Mouse (Mus musculus) limb, embryonic 15.5 days (tissue): ENCODE data around the gene Limk2. TPM values are rescaled to one million over a fixed set of nuclear protein-coding genes. Genes with fewer than 3 reads are reported as not detected.

ENCODE experiments used
- ATAC-seq: fragments of 200-750 bp; cut with Nextera tagmentation; 2 replicates; pipeline ENCODE4 v1.8.0; 2017; ENCODE audit warnings: low read depth, moderate TSS enrichment; ENCODE audit not compliant: insufficient number of reproducible peaks, low FRiP score, low TSS enrichment
- H3K27ac ChIP-seq: fragments of 300-500 bp; sonication (generic); 2 replicates; pipeline ENCODE4 v1.5.1; 2015; ENCODE audit warnings: moderate library complexity, mild to moderate bottlenecking, inconsistent platforms
- H3K27me3 ChIP-seq: fragments of 300-500 bp; sonication (generic); 2 replicates; pipeline ENCODE4 v1.6.1; 2015; ENCODE audit warnings: inconsistent platforms
- H3K36me3 ChIP-seq: fragments of 300-500 bp; sonication (generic); 2 replicates; pipeline ENCODE4 v1.6.1; 2015; ENCODE audit warnings: inconsistent platforms
- H3K4me1 ChIP-seq: fragments of 300-500 bp; sonication (generic); 2 replicates; pipeline ENCODE4 v1.6.1; 2015; ENCODE audit warnings: inconsistent platforms
- H3K4me2 ChIP-seq: fragments of 300-500 bp; sonication (generic); 2 replicates; pipeline ENCODE4 v1.6.1; 2015; ENCODE audit warnings: mild to moderate bottlenecking, inconsistent platforms
- H3K4me3 ChIP-seq: fragments of 300-500 bp; sonication (generic); 2 replicates; pipeline ENCODE4 v1.5.1; 2015; ENCODE audit warnings: mild to moderate bottlenecking, inconsistent platforms
- H3K9ac ChIP-seq: fragments of 300-500 bp; sonication (generic); 2 replicates; pipeline ENCODE4 v1.6.1; 2015; ENCODE audit warnings: inconsistent platforms
- H3K9me3 ChIP-seq: fragments of 300-500 bp; sonication (generic); 2 replicates; pipeline ENCODE4 v1.6.1; 2016; ENCODE audit warnings: inconsistent platforms
- WGBS: fragments of 180-500 bp; shearing (Covaris S2); methylation state at CpG from one replicate; pipeline ENCODE4 v1.1.7; 2015; 5-methylcytosine and 5-hydroxymethylcytosine counted together
- polyA plus RNA-seq: library from polyadenylated mRNA; unstranded; fragments of >200 nt; fragmentation: Nextera tagmentation; extraction: Ambion mirVana; gene quantifications from 2 replicates; pipeline ENCODE4 v1.2.1, GENCODE M21; 2015

The Limk2 gene
- polyA plus RNA-seq, 1 experiment from 2014 or later = 108 TPM

DNA sequence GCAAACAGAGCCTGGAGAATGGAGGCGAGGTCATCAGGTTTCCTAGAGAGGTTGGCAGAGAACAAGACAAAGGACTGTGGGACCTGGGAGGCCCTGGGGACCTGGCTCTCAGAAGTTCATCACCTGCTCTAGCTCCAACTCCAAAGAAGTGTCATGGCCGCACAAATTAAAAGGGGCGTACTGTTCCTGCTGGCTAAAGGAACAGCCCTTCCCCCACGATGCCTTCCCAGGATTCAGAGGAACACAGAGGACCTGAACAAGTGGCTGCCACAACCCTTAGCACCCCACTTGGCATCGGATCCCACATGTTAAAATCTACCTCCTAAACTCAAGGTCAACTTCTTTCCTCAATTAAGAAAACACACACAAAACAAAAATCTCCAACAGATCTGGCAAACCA lies 39.5 kb downstream of the Limk2 start:
- WGBS = 73% methylated on average over 5 of the region's 5 CpGs
- Histone ChIP-seq H3K4me3 (no peak overlapping the region; the same call in 1 of the 2 replicates), H3K9me3 (no peaks in the 10 kb centered on the region), H3K9ac (no peak overlapping the region), H3K4me1 (peaks cover 36% of the 10 kb centered on the region), H3K36me3 (no peaks in the 10 kb centered on the region), H3K4me2 (peak overlapping the region; percentile 78; the same call in 1 of the 2 replicates), H3K27ac (peak overlapping the region; percentile 76), H3K27me3 (no peaks in the 10 kb centered on the region)
- ATAC-seq = no peak

DNA sequence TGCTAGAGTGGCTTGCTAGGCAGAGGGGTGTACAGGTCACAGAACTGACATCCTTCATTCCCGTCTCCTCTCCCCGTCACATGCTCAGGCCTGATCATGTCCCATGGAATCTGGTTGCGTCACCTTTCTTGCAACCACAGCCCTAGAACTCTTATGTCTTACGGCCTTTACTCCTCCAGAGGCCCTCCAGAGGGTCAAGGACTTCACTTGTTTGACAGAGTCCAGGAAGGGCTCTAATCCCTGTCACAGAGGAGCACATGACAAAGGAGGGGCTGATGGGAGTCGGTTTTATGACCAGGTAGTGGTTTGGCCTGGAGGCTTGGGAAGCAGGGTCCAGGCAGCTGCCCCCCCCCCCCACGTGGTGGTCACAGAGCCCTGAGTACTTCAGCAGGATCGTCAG lies 40.0 kb downstream of the Limk2 start:
- Histone ChIP-seq H3K9ac (no peak overlapping the region), H3K9me3 (no peaks in the 10 kb centered on the region), H3K27ac (0 out of 2 replicates have a peak overlapping the region, but pooled peaks have one; percentile 76), H3K4me3 (no peak overlapping the region), H3K27me3 (no peaks in the 10 kb centered on the region), H3K4me2 (peak overlapping the region; percentile 78; the same call in 1 of the 2 replicates), H3K4me1 (peaks cover 32% of the 10 kb centered on the region), H3K36me3 (no peaks in the 10 kb centered on the region)
- ATAC-seq = no peak
- 44% methylated on average over 7 of the region's 7 CpGs for WGBS

DNA sequence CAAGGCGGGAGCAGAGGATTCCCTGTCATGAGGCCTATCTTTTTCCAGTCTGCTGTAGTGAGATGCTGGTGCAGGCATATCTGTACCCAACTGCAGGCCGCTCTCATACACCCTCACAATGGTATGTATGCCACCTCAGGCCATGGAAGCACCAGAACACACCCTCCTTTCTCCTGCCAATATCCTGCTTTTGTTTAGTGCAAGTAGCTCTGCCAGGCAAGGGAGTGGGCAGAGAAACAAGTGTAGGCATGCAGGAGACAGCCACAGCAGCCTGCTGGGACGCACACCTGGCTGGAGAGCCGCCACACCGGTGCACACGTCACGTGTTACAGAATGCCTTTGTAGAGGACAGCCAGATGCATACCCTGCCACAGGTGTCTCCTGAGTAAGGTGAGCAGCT lies 42.6 kb downstream of the Limk2 start:
- Histone ChIP-seq H3K9me3 (no peaks in the 10 kb centered on the region), H3K27ac (peak overlapping the region; percentile 6; the same call in 1 of the 2 replicates), H3K9ac (no peak overlapping the region), H3K4me2 (no peak overlapping the region), H3K27me3 (no peaks in the 10 kb centered on the region), H3K36me3 (peaks cover 4% of the 10 kb centered on the region; the same call in 1 of the 2 replicates), H3K4me1 (peaks cover 17% of the 10 kb centered on the region), H3K4me3 (no peak overlapping the region)
- ATAC-seq = no peak
- 72% methylated on average over 7 of the region's 7 CpGs for WGBS

GRCm38 (mm10) chr11:3362854-3363253 lies 46.1 kb downstream of the Limk2 start:
- WGBS = 52% methylated on average over 3 of the region's 3 CpGs
- H3K36me3 ChIP-seq = peaks cover 31% of the 10 kb centered on the region
- no peaks in the 10 kb centered on the region for H3K9me3 ChIP-seq
- no peak overlapping the region for H3K9ac ChIP-seq
- no peak overlapping the region for H3K27ac ChIP-seq
- no peak overlapping the region for H3K4me2 ChIP-seq
- no peak for ATAC-seq
- no peak overlapping the region for H3K4me3 ChIP-seq
- H3K27me3 ChIP-seq = no peaks in the 10 kb centered on the region
- 0 out of 2 replicates have a peak, but pooled peaks cover 2% of the 10 kb centered on the region for H3K4me1 ChIP-seq

DNA sequence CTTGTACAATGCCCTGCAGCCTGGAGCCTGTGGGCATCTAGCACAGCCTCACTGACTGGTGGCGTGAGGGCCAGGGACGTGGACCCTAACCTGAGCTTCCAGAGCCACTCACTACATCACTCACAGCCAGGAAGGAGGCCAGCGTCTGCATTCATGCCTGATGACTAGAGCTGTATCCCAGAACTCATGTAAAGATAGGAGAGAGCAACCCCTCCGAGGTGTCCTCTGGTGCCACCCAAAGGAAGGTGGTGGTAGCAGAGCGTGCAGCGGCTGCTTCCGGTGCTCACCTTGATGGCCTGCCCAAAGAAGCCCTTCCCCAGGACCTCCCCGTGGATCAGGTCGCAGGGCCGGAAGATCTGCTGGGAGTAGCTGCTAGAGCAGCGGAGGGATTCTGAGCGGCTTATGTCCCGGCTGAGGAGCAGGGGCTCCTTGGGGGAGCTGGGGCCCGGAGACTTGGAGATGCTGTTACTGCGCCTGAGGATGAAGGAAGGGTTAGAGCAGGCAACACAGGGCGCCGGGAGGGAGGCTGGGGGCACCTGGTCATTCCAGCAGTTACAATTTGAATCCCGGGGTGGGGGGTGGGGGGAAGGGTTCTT lies 55.9 kb downstream of the Limk2 start:
- no peak for ATAC-seq

GRCm38 (mm10) chr11:3352131-3352530 lies 56.9 kb downstream of the Limk2 start:
- H3K27ac ChIP-seq = no peak overlapping the region
- no peak overlapping the region for H3K9ac ChIP-seq
- H3K36me3 ChIP-seq = peaks cover 60% of the 10 kb centered on the region
- H3K4me3 ChIP-seq = no peak overlapping the region
- no peaks in the 10 kb centered on the region for H3K27me3 ChIP-seq
- ATAC-seq = no peak
- H3K9me3 ChIP-seq = no peaks in the 10 kb centered on the region
- H3K4me2 ChIP-seq = no peak overlapping the region
- 93% methylated on average over 9 of the region's 9 CpGs for WGBS
- peaks cover 14% of the 10 kb centered on the region for H3K4me1 ChIP-seq

More for the DNA sequence above, 55.9 kb downstream of the Limk2 start:
- Histone ChIP-seq H3K9ac (no peak overlapping the region), H3K4me3 (no peak overlapping the region), H3K27me3 (no peaks in the 10 kb centered on the region), H3K4me1 (peaks cover 13% of the 10 kb centered on the region), H3K4me2 (no peak overlapping the region), H3K36me3 (peaks cover 67% of the 10 kb centered on the region), H3K9me3 (no peaks in the 10 kb centered on the region), H3K27ac (no peak overlapping the region)
- 56% methylated on average over 18 of the region's 18 CpGs for WGBS

DNA sequence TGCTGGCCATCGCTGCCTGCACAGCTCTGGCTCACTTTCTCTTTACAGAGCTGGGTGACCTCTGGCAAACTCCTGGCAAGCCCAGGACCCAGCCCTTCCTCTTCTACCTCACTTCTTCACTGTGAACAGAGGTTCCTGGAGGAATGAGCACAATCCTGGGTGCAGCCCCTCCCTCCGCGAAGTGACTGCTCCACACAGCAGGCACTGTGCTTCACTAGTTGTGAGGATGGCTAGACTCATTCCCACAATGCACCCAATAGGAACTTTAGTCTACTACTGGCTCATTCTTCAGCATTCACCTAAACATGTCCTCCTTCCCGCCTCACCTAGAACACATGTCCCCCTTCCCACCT lies 59.7 kb downstream of the Limk2 start:
- 78% methylated on average over 4 of the region's 4 CpGs for WGBS
- Histone ChIP-seq H3K27me3 (no peaks in the 10 kb centered on the region), H3K4me3 (no peak overlapping the region), H3K4me2 (no peak overlapping the region), H3K4me1 (peaks cover 14% of the 10 kb centered on the region), H3K36me3 (peaks cover 65% of the 10 kb centered on the region), H3K9me3 (no peaks in the 10 kb centered on the region), H3K9ac (no peak overlapping the region), H3K27ac (0 out of 2 replicates have a peak overlapping the region, but pooled peaks have one; percentile 50)
- ATAC-seq = no peak

DNA sequence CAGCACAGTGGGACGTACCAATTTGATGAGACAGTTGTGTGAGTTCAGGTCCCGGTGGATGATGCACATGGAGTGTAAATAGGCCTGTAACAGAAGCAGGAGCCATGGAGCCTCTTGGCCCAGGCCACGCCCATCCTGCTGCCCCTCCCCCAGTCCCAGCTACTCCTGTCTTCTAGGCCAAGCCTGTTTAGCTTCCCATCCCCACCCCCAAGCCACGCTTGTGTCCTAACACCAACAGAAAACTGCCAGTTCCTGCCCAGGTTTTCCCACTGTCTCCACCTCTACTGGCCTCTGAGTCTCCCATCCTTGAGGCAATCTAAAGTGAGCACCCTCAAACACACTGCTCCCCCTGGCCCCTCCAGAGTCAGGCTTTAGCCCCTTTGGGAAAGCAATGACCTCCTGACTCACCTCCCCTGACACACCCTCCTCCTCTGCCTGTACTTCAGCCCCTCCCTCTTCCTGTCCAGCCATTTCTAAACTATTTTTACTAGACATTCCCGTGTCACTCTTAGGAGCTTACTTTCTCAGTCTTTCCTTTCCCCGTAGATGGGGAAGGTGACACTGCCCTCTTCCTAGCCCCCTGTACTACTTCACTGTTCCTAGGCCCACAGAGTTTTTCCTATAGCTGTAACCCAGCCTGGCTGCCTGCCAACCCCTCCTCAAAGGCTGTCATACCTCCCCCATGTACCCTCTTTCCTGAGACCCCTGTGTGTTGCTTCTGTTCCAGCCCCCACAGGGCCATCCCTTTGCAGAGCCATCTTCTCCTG lies 60.2 kb downstream of the Limk2 start:
- Histone ChIP-seq H3K4me1 (peaks cover 14% of the 10 kb centered on the region), H3K4me2 (no peak overlapping the region), H3K9ac (no peak overlapping the region), H3K9me3 (no peaks in the 10 kb centered on the region), H3K27me3 (no peaks in the 10 kb centered on the region), H3K36me3 (peaks cover 62% of the 10 kb centered on the region), H3K4me3 (no peak overlapping the region), H3K27ac (peak overlapping the region; percentile 50; the same call in 1 of the 2 replicates)
- 27% methylated on average over 6 of the region's 6 CpGs for WGBS
- 0 out of 2 replicates have a peak, but pooled peaks have one; percentile 22 for ATAC-seq

DNA sequence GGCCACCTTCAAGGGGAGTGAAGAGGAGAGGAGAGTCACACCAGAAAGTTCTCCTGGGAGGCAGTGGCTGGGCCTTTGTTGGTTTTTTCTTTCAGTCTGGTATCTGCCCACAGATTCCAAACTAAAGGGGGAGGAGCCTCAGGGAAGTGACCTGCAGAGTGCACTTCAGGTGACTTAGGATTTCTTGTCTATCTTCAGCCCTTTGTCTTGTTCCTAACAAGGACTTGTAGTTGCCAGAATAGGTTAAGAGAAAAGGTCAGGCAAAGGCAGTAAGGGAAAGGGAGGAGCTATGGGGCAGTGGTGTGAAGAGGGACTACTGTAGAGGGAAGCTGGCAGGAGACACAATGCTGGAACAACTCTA lies 61.2 kb downstream of the Limk2 start:
- H3K4me2 ChIP-seq = no peak overlapping the region
- no peak overlapping the region for H3K9ac ChIP-seq
- peaks cover 14% of the 10 kb centered on the region for H3K4me1 ChIP-seq
- no peak for ATAC-seq
- H3K36me3 ChIP-seq = peaks cover 62% of the 10 kb centered on the region
- no peaks in the 10 kb centered on the region for H3K9me3 ChIP-seq
- no peaks in the 10 kb centered on the region for H3K27me3 ChIP-seq
- no peak overlapping the region for H3K4me3 ChIP-seq
- H3K27ac ChIP-seq = no peak overlapping the region

DNA sequence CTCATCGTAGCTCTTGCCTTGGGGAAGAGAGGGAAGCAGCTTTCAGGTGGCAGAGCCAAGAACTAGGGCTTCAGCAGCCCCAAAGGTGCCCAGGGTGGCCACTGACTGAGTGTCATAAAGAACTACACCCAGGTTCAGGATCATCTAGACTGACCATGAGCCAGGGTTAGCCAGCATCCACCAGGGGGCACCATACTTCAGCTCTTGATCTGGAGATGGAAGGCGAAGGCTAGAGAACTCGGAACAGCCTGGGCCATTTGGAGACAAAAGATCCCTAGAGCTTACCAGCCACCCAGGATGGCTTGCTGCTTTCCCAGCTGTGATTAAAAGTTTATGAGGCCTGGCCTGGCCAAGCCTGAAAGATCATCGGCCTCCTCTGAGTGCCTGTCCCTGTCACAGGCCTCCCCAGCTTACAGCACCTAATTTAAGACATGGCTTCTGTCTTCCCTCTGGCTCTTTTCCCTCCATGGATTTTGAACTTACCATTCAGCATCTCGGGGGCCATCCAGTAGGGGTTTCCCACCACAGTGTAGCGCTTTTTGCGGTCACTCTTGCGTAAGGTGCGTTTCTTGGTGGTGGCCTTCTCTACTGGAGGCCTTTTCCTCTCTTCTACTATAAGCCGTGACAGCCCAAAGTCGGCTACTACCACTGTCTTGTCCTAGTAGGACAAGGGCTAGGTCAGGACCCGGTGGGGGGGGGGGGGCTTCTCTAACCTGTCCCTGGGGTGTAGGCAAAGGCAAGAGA lies 61.7 kb downstream of the Limk2 start:
- ATAC-seq = no peak
- Histone ChIP-seq H3K4me1 (peaks cover 14% of the 10 kb centered on the region), H3K36me3 (peaks cover 62% of the 10 kb centered on the region), H3K4me3 (no peak overlapping the region), H3K27me3 (no peaks in the 10 kb centered on the region), H3K9ac (no peak overlapping the region), H3K4me2 (no peak overlapping the region), H3K27ac (no peak overlapping the region), H3K9me3 (no peaks in the 10 kb centered on the region)
- 63% methylated on average over 12 of the region's 12 CpGs for WGBS

DNA sequence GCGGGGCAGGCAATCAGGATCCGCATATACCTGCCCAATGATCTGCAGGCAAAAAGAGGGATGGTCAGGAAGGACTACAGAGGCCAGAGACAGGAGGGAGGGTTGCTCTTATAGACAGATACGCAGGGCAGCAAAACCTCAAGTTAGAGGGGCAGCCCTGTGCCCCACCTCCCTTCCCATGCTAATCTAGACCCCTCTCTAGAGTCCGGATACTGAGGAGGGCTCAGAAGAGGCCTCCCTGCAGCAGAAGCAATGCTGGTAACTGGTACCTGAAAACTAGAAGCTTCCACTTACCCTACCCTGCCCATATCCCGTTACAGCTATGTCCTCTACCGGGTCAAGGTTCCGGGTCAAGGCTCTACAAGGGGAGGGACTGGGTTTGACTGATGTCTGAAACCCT lies 62.6 kb downstream of the Limk2 start:
- WGBS = 91% methylated on average over 7 of the region's 7 CpGs
- ATAC-seq = no peak
- H3K4me2 ChIP-seq = no peak overlapping the region

GRCm38 (mm10) chr11:3344916-3345315 lies 64.1 kb downstream of the Limk2 start:
- H3K9ac ChIP-seq = no peak overlapping the region
- H3K4me3 ChIP-seq = no peak overlapping the region
- H3K4me1 ChIP-seq = peaks cover 14% of the 10 kb centered on the region
- no peaks in the 10 kb centered on the region for H3K27me3 ChIP-seq
- H3K36me3 ChIP-seq = peaks cover 49% of the 10 kb centered on the region
- no peak overlapping the region for H3K4me2 ChIP-seq
- H3K27ac ChIP-seq = no peak overlapping the region
- H3K9me3 ChIP-seq = no peaks in the 10 kb centered on the region
- 74% methylated on average over 3 of the region's 3 CpGs for WGBS
- no peak for ATAC-seq

More for the DNA sequence above, 62.6 kb downstream of the Limk2 start:
- no peak overlapping the region for H3K9ac ChIP-seq
- H3K36me3 ChIP-seq = peaks cover 61% of the 10 kb centered on the region
- peaks cover 14% of the 10 kb centered on the region for H3K4me1 ChIP-seq
- H3K9me3 ChIP-seq = no peaks in the 10 kb centered on the region
- H3K27me3 ChIP-seq = no peaks in the 10 kb centered on the region
- H3K27ac ChIP-seq = no peak overlapping the region
- no peak overlapping the region for H3K4me3 ChIP-seq
